Mouse (Mus musculus) heart, adult 8-10 months (tissue): Measurements from ENCODE around the gene Ntng1. TPM values are rescaled to one million over a fixed set of nuclear protein-coding genes. Genes with fewer than 3 reads are reported as not detected.

Experiments used
- DNase-seq: peaks from one replicate; pipeline ENCODE4 v3.0.0; 2022; ENCODE audit warnings: low spot score
- total RNA-seq, 4 experiments: library from RNA; stranded (reverse); gene quantifications; 2 replicates each; pipeline ENCODE4 v1.2.4; 2022

Gene Ntng1
- total RNA-seq, 4 experiments from 2014 or later: 0.16 to 0.37 TPM; not detected in 2

GRCm38 (mm10) chr3:109931021-109931420 lies 212.8 kb downstream of the Ntng1 start:
- no peak for DNase-seq

- no peak for DNase-seq
Measured at GRCm38 (mm10) chr3:109923788-109924187, 220.0 kb downstream of the Ntng1 start.

GRCm38 (mm10) chr3:109918996-109919395 lies 224.8 kb downstream of the Ntng1 start:
- no peak for DNase-seq

GRCm38 (mm10) chr3:109917926-109918694 lies 225.7 kb downstream of the Ntng1 start:
- DNase-seq: no peak

GRCm38 (mm10) chr3:109917077-109917476 lies 226.7 kb downstream of the Ntng1 start:
- DNase-seq: no peak

GRCm38 (mm10) chr3:109914226-109914625 lies 229.6 kb downstream of the Ntng1 start:
- no peak for DNase-seq

GRCm38 (mm10) chr3:109890600-109890999 lies 253.2 kb downstream of the Ntng1 start:
- DNase-seq: no peak

GRCm38 (mm10) chr3:109885672-109886071 lies 258.1 kb downstream of the Ntng1 start:
- DNase-seq: no peak

GRCm38 (mm10) chr3:109879061-109879460 lies 264.8 kb downstream of the Ntng1 start:
- no peak for DNase-seq

- no peak for DNase-seq
Measured at GRCm38 (mm10) chr3:109871986-109872385, 271.8 kb downstream of the Ntng1 start.

GRCm38 (mm10) chr3:109858276-109858675 lies 285.5 kb downstream of the Ntng1 start:
- no peak for DNase-seq

- no peak for DNase-seq
Measured at GRCm38 (mm10) chr3:109854449-109855155, 289.2 kb downstream of the Ntng1 start.

- no peak for DNase-seq
Measured at GRCm38 (mm10) chr3:109846660-109847059, 297.2 kb downstream of the Ntng1 start.

- DNase-seq: no peak
Measured at GRCm38 (mm10) chr3:109825806-109826205, 318.0 kb downstream of the Ntng1 start.

GRCm38 (mm10) chr3:109822803-109823474 lies 320.9 kb downstream of the Ntng1 start:
- DNase-seq: no peak

- no peak for DNase-seq
Measured at GRCm38 (mm10) chr3:109818821-109819685, 324.8 kb downstream of the Ntng1 start.

GRCm38 (mm10) chr3:109809065-109809464 lies 334.7 kb downstream of the Ntng1 start:
- DNase-seq: no peak

- DNase-seq: no peak
Measured at GRCm38 (mm10) chr3:109807211-109807934, 336.4 kb downstream of the Ntng1 start.

- DNase-seq: no peak
Measured at GRCm38 (mm10) chr3:109804145-109804544, 339.7 kb downstream of the Ntng1 start.

GRCm38 (mm10) chr3:109803616-109804015 lies 340.2 kb downstream of the Ntng1 start:
- no peak for DNase-seq

- DNase-seq: no peak
Measured at GRCm38 (mm10) chr3:109797354-109797753, 346.5 kb downstream of the Ntng1 start.
